Comparison of ENCODE assay signal across 23 mouse cellular contexts in genomic region chr2:69952849-69953248, GRCm38 (mm10). TPM values are rescaled to one million over a fixed set of nuclear protein-coding genes. Genes with fewer than 3 reads are reported as not detected.
DNase-seq lines count a peak whose midpoint lies in the region; ATAC-seq and TF ChIP-seq lines count a peak whose summit lies in the region.
"Had no signal": no experiment of that assay in that cellular context is flagged by ENCODE, and none has a peak within 500 bp of the region (broad histone marks: within the 10 kb centered on the region; RNA-seq: fewer than 3 reads in every experiment).

No protein-coding gene starts in this region.

- H3K36me3 ChIP-seq in hindbrain, embryonic 10.5 days, result peaks cover 85% of the 10 kb centered on the region
- H3K36me3 ChIP-seq in hindbrain, embryonic 16.5 days (ENCODE audit: control insufficient read depth, insufficient read depth, low read length), result peaks cover 18% of the 10 kb centered on the region
- peaks cover 74% of the 10 kb centered on the region for H3K36me3 ChIP-seq in embryonic facial prominence, embryonic 10.5 days (replicated peaks)

- no peaks in the 10 kb centered on the region for H3K27me3 ChIP-seq in hindbrain, embryonic 10.5 days (ENCODE audit: insufficient read depth, poor library complexity, severe bottlenecking)
- no peaks in the 10 kb centered on the region for H3K27me3 ChIP-seq in hindbrain, embryonic 16.5 days (replicated peaks; ENCODE audit: control insufficient read depth, insufficient read depth, low read length)
- no peaks in the 10 kb centered on the region for H3K27me3 ChIP-seq in embryonic facial prominence, embryonic 10.5 days (replicated peaks; ENCODE audit: low read depth, poor library complexity, severe bottlenecking)
- H3K27me3 ChIP-seq: embryonic facial prominence, embryonic 12.5 days; forebrain, embryonic 12.5 days; heart, embryonic 15.5 days; hindbrain, embryonic 15.5 days had no signal

- no peak overlapping the region for H3K4me3 ChIP-seq in hindbrain, embryonic 10.5 days
- H3K4me3 ChIP-seq in hindbrain, embryonic 16.5 days (ENCODE audit: low read length), result no peak overlapping the region
- H3K4me3 ChIP-seq in embryonic facial prominence, embryonic 10.5 days, result no peak overlapping the region
- H3K4me3 ChIP-seq in olfactory bulb, adult 2 months (ENCODE audit: insufficient read depth, low read depth, low read length), result no peak overlapping the region
- H3K4me3 ChIP-seq: embryonic facial prominence, embryonic 12.5 days; forebrain, embryonic 12.5 days; heart, adult 2 months; heart, embryonic 15.5 days; hindbrain, embryonic 15.5 days had no signal

- H3K27ac ChIP-seq in hindbrain, embryonic 10.5 days, result no peak overlapping the region
- H3K27ac ChIP-seq in hindbrain, embryonic 16.5 days (ENCODE audit: low read depth, low read length), result no peak overlapping the region
- H3K27ac ChIP-seq in embryonic facial prominence, embryonic 10.5 days (replicated peaks), result no peak overlapping the region
- 0 out of 2 replicates have a peak overlapping the region, but pooled peaks have one; percentile 17 for H3K27ac ChIP-seq in olfactory bulb, adult 2 months (ENCODE audit: insufficient read depth, low read depth, low read length)
- H3K27ac ChIP-seq: embryonic facial prominence, embryonic 12.5 days; forebrain, embryonic 12.5 days; heart, adult 2 months; heart, embryonic 15.5 days; hindbrain, embryonic 15.5 days had no signal

- no peaks in the 10 kb centered on the region for H3K4me1 ChIP-seq in hindbrain, embryonic 10.5 days (replicated peaks)
- H3K4me1 ChIP-seq in hindbrain, embryonic 16.5 days (ENCODE audit: control insufficient read depth, insufficient read depth, low read depth, low read length), result no peaks in the 10 kb centered on the region
- peaks cover 2% of the 10 kb centered on the region; the same call in 1 of the 2 replicates for H3K4me1 ChIP-seq in embryonic facial prominence, embryonic 10.5 days
- no peaks in the 10 kb centered on the region for H3K4me1 ChIP-seq in olfactory bulb, adult 2 months (ENCODE audit: control insufficient read depth, insufficient read depth, low read length)
- H3K4me1 ChIP-seq: forebrain, embryonic 12.5 days; heart, embryonic 15.5 days; hindbrain, embryonic 15.5 days had no signal

- 78% methylated on average over 8 of the region's 8 CpGs for WGBS in hindbrain, embryonic 10.5 days
- 81% methylated on average over 8 of the region's 8 CpGs for WGBS in hindbrain, embryonic 16.5 days
- 58% methylated on average over 8 of the region's 8 CpGs for WGBS in embryonic facial prominence, embryonic 10.5 days
- WGBS in olfactory bulb, adult 2 months, result 54% methylated on average over 8 of the region's 8 CpGs

- no peak for TF ChIP-seq POLR2A in olfactory bulb, adult 2 months (IDR thresholded peaks at IDR 0.05; ENCODE audit: insufficient read depth, low read depth, low read length)

- ATAC-seq in hindbrain, embryonic 16.5 days, result no peak
- ATAC-seq in monocyte, adult 5-6 weeks (replicated peaks; ENCODE audit: insufficient number of reproducible peaks, low FRiP score, low TSS enrichment, poor library complexity, severe bottlenecking), result no peak
- ATAC-seq: forebrain, postnatal 0 days; inflammation-experienced regulatory T-cells, adult 6 months; intestine, postnatal 0 days had no signal

- TF ChIP-seq CTCF in olfactory bulb, adult 2 months (IDR thresholded peaks at IDR 0.05; ENCODE audit: insufficient read depth, low read depth, low read length), result no peak

- H3K9me3 ChIP-seq in hindbrain, embryonic 10.5 days, result no peaks in the 10 kb centered on the region
- H3K9me3 ChIP-seq in hindbrain, embryonic 16.5 days (ENCODE audit: control insufficient read depth, low read length), result no peaks in the 10 kb centered on the region
- H3K9me3 ChIP-seq in embryonic facial prominence, embryonic 10.5 days, result no peaks in the 10 kb centered on the region
- H3K9me3 ChIP-seq: embryonic facial prominence, embryonic 12.5 days; forebrain, embryonic 12.5 days; G1E; heart, embryonic 15.5 days; hindbrain, embryonic 15.5 days had no signal

- no peak overlapping the region for H3K4me2 ChIP-seq in hindbrain, embryonic 16.5 days (ENCODE audit: low read length)
- H3K4me2 ChIP-seq: embryonic facial prominence, embryonic 12.5 days; forebrain, embryonic 12.5 days; heart, embryonic 11.5 days; heart, embryonic 15.5 days; hindbrain, embryonic 15.5 days had no signal

- peak; percentile 5 for DNase-seq in hindbrain, embryonic 10.5 days (ENCODE audit: low spot score)
- peak; percentile 62 for DNase-seq in MN1 (ENCODE audit: low spot score)
- peak; percentile 21 for DNase-seq in embryonic facial prominence, embryonic 10.5 days (ENCODE audit: low spot score)
- DNase-seq in cerebellum, postnatal 36 days, result no peak
- DNase-seq: adrenal gland, postnatal 10 days; cerebellum, adult 11 months; cerebellum, adult 8-10 months; cerebellum, postnatal 14 days; forebrain, postnatal 0 days; gastrocnemius, postnatal 10 days; heart, adult 2 months; kidney, adult 9 months had no signal

- no peak overlapping the region for H3K9ac ChIP-seq in hindbrain, embryonic 16.5 days (ENCODE audit: low read depth, low read length)
- H3K9ac ChIP-seq: embryonic facial prominence, embryonic 12.5 days; forebrain, embryonic 12.5 days; forebrain, postnatal 0 days; heart, embryonic 15.5 days; hindbrain, embryonic 15.5 days had no signal

RNA-seq across cellular contexts. Expression of gene Ubr3, which starts 55.8 kb away (rescaled TPM):
- polyA plus RNA-seq in hindbrain, embryonic 10.5 days (2016; fragmentation: Nextera tagmentation; extraction: Ambion mirVana), result 10.9 and 13.6 TPM in 2 replicates
- 13.4 and 15.8 TPM in 2 replicates for polyA plus RNA-seq in hindbrain, embryonic 16.5 days (2015; fragmentation: Nextera tagmentation; extraction: Ambion mirVana)
- 13.9 and 14.6 TPM in 2 replicates for polyA plus RNA-seq in embryonic facial prominence, embryonic 10.5 days (2016; fragmentation: Nextera tagmentation; extraction: Ambion mirVana)
- polyA plus RNA-seq in olfactory bulb, adult 2 months (2012; ENCODE audit: insufficient read depth, insufficient read length, low replicate concordance, missing spikeins), result 194 TPM in 1 of 2 replicates, not detected in the other
- total RNA-seq in monocyte, adult 5-6 weeks (2017), result 45.1 to 118 TPM (median 111 TPM) in 3 replicates

Comparison
In these comparisons a context has a peak if more than half of its experiments do, and no peak if none do; other contexts are left out.
1. DNase-seq: peak in hindbrain, embryonic 10.5 days (single experiment), MN1 (single experiment) and embryonic facial prominence, embryonic 10.5 days (single experiment); none in cerebellum, postnatal 36 days (0 of 2).